Mouse (Mus musculus) megakaryocyte, embryonic 14.5 days (primary cell): Measurements from ENCODE around the gene Zmym4.

ENCODE experiments used
- FLI1 ChIP-seq: IDR thresholded peaks from 2 replicates; pipeline ENCODE4 v1.6.1; 2012; ENCODE audit warnings: low read length, inconsistent platforms, mixed read lengths
- GATA1 ChIP-seq: IDR thresholded peaks from 3 replicates; pipeline ENCODE4 v1.6.1; 2012; ENCODE audit warnings: mixed read lengths, low read length, inconsistent platforms, borderline replicate concordance

GRCm38 (mm10) chr4:126983321-126983720 lies 15.4 kb upstream of the Zmym4 start:
- TF ChIP-seq GATA1 (no peak), FLI1 (no peak)
